Mouse (Mus musculus): ENCODE measurements at regions not wholly inside any gene's neighbourhood (a gene's known extent, or its start where the extent isn't known, plus 50 kb on each side); places are given as distances from the start of the nearest gene placed in this dataset.
"Not testable (repeated sequence)": the region's sequence is repeated elsewhere in the genome, so short reads cannot be mapped to it uniquely, and the experiment has no call there.

DNA sequence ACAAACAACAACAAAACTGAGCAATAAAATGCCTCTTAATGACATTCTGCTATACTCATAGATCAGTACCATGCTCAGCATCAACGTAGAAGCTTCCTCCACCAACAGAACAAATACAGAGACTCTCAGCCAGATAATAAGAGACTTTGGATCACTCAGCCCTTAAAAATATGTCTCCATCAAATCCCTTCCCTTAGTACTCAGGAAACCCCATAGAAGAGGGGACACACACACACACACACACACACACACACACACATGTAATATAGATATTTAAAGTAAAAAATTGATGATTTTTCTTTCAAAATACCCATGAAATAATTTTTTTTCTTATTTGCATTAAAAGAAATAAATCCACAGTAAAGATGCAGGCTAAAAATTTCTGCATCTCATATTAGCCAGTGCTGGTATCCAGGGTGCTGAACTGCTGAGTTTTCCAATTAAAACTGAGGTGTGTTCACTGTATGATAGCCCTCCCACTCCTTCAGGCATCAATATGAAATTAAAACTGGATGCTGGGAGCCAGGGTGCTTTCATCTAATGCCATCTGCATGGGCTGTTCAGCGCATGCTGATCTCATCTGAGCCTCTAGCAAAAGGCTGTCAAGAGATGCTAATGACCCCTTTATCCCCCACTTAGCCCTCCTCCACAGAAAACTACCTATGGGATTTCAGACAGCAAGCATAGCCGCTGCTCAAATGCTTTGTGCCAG, 321.0 kb downstream of the Tm4sf1 start:
- DNase-seq (ENCODE audit: low spot score), result no peak

DNA sequence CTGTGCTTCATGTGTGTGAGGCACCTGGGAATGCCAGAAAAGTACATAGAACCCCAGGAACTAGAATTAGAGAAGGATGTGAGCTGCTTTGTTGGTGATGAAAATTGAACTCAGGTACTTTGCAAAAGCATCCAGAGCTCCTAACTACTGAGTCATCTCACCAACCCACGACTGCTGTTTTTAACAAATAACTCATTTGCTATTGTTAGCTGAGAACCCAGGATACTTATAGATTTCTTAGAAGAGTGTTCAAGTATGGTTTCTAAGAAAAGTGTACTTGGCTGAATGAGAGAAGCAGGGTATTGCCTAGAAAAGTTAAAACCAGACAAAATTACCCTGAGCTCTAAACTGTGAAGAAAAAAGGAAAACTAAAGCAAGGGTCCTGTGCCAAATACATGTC, 335.8 kb downstream of the Tm4sf1 start:
- DNase-seq (ENCODE audit: low spot score), result no peak

DNA sequence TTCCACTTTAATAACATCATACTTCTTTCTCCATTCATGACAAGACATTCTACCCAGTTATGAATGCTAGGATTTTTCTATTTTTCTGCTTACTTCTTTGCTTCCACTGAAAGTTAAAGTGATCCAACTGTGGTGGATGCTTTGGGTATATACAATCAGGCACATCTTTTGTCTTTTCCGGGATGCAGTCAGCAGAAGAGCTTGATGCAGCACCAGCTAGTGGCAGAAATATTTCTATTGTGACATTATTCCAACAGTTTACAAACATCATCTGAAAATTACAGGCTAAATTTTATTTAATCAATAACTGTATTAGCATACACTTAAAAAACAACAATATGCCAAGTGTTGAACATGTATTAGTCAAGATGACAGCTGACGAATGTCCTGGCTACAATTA, 336.3 kb downstream of the Tm4sf1 start:
- no peak for DNase-seq (ENCODE audit: low spot score)

DNA sequence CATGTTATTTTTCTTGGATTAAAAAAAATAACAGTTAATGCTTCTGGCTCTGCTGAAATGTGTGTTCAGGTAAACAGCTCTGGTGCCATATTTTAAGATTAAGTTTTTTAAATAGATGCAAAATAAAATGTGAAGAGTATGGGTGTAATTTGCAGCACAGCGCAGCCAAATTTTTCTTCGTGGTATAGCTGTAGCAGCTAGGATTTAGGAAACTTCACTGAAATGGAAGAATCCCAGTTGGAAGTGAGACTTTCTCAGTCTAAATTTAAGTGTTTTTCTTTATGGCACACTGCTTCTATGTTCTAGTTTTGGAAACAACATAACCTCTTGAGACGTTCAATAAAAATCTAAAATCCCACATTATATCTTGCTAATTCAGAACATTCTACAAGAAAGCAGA, 337.6 kb downstream of the Tm4sf1 start:
- DNase-seq (ENCODE audit: low spot score), result no peak

DNA sequence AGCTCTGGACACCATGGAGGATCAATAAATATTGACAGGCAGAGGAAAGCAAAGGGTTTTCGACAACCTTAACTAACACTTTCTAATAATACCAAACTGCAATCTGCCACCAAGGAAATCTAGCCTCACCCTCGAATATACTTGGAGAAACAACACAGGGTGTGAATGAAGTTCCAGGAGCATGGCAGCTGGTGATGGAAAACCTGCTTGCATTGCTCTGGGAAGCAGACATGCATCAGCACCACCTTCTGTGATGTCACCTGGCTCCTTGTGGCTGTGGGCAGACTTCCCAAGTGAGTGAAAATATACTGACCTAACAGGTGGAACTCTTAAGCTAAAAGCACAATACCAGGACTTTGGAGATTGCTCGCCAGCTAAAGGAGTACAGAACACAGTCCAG, 338.5 kb downstream of the Tm4sf1 start:
- DNase-seq (ENCODE audit: low spot score), result no peak

DNA sequence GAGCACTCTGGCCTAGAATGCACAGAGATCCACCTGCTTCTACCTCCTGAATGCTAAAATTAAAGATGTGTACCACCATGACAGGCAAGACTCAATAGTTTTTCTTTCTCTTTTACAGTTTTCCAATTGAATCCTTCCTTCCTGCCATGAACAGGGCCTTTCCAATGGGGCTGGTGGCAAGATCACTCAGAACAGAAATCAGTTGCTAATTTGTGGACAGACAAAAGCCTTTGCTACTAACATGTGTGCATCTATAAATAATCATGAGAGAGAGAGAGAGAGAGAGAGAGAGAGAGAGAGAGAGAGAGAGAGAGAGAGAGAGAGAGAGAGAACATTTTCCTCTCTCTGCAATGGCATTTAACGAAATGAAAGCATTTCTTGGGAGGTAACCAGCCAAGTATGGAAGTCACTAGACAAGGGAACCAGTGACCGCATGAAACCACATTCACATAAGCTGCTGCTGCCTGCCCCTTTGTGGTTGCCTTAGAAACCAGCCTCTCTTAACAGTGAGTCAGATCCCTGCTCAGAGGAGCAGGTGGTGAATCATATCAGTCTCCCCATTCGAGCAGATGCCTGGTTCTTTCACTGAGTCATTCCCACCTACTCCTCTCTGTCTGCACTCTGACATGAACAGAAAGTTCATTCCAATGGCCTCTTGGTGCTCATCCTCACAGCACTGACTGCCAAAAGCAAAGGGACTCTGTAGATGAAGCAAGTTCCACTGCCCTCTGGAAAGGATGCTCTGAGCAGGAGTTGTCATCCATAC, 339.4 kb downstream of the Tm4sf1 start:
- DNase-seq (ENCODE audit: low spot score), result no peak

DNA sequence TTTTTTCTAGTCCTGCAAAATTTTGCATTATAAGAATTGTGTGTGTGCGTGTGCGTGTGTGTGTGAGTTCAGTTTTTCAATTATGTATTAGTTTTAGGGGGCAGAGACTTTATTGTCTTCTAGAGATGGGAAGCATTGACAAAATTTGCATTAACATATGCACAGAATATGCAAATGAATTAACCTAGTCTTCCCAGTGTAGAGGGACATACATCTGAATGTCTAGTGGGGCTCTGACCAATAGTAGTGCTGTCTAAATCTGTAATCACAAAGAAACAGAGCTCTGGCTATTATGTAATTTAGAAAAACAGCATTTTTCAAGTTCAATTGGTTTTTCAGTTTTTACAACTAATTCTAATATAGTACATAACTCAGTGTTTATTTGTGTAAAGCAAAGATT, 344.8 kb downstream of the Tm4sf1 start:
- no peak for DNase-seq (ENCODE audit: low spot score)

DNA sequence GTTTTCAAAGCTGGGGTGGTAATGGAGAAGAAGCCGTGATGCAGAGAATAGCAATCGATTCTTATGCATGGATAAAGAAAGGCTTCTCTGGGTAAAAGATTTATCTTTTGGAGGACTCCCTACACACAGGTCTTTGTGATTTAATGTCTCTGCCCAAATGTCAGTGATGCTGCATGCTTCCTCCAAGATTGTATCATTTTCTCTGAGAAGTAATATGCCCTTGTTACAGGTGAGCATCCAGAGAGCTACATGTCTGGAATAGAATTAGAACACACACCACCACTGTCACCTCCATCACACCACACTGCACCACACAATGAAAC, 346.0 kb downstream of the Tm4sf1 start:
- DNase-seq (ENCODE audit: low spot score), result no peak

DNA sequence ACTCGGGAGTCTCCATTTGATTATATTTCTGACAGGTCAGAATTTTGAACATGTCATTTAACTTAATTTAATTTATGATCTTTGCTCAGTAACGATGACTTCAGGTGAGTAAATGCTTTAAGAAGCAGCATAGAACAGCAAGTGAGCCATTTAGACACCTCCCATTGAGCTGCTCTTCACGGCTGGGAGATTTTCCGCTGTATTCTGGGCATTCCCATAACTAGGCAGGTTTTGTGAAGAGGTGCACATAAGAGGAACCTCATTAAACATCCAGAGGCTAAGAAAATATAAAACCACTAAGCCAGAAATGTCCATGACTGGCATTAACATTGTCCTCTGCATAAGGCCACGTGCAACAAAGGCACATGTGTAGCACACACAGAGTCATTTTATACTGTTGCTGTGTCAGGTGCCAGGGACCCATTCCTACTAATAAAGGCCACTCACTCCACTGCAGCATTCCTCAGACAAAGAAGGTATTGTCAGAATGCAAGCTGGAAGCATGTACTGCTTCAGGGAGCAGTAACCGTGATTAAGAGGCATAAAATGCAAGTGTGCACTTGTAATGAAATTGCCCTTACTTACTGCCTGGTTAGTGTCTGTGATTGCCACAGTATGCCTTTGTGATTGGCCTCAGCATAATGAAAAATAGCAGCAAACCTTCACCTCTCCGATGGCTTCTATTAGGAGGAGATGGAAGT, 346.5 kb downstream of the Tm4sf1 start:
- no peak for DNase-seq (ENCODE audit: low spot score)

DNA sequence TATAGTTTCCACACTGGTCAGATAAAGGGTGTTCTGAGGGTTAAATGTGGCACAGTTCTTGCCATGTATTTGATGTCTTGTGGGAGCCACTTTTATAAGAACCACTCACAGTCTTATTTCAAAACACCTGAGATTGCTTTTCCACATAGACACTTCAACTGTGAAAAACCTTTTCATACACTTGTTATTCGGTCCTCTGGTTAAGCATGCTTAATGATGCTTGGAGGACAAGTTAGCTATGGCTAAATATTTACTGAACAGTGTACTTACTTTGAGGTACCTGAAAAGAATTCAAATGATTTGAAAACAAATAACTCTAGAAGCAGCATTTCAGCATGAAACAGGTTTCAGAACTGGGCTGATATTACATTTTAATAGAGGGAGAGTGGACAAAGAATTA, 359.2 kb downstream of the Tm4sf1 start:
- not testable (repeated sequence) for DNase-seq (ENCODE audit: low spot score)

DNA sequence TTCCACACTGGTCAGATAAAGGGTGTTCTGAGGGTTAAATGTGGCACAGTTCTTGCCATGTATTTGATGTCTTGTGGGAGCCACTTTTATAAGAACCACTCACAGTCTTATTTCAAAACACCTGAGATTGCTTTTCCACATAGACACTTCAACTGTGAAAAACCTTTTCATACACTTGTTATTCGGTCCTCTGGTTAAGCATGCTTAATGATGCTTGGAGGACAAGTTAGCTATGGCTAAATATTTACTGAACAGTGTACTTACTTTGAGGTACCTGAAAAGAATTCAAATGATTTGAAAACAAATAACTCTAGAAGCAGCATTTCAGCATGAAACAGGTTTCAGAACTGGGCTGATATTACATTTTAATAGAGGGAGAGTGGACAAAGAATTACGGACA, 372.8 kb downstream of the Tm4sf1 start:
- not testable (repeated sequence) for DNase-seq (ENCODE audit: low spot score)

DNA sequence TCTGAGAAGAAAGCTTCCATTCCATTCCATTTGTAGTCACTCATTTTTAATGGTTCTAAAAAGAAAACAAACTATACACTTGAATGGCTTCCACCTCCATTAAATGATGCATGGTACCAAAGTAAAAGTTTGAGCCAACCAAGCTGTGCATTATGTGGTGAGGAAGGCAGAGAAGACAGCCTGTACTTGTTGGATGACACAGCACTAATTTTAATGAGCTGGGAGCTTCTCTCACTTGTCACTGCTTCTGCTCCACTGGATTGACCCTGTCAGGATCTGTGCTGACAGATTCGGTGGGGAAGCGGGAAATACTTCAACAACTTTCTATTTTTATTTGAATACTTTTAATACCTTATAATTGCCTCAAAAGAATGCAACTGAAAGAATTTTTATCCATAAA, 403.3 kb downstream of the Tm4sf1 start:
- no peak for DNase-seq (ENCODE audit: low spot score)

DNA sequence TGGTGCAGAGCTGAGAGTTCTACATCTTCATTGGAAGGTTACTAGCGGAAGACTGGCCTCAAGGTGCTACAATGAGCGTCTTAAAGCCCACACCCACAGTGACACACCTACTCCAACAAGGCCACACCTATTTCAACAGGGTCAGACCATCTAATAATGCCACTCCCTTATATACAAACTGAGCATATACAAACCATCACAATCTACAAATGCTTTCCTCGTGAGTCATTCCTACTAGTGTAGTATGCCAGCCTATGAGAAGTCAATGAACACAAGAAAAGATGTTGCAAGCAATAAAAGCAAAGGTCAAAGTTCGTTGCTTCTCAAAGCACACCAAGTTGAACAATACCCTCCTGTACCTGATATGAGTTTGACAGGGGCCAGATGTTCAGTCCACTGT, 424.7 kb downstream of the Tm4sf1 start:
- DNase-seq (ENCODE audit: low spot score), result no peak

DNA sequence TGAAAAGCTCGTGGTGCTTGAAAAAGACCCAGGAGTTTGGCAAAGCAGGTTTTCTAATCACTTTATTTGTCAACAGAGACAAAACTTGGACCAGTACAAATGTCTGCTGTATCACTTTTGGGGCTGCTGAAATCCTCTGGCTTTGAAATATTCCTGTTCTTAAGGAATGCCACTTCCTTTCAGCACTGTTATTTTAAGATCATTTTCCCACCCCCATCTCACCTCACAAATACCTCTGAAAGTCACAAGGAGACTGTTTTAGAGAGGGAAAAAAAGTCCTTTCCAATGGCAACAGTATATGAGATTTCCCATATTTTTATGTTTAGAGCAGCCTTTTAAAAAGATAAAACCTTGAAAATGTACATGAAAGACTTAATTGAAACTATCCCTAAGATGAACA, 438.2 kb downstream of the Tm4sf1 start:
- DNase-seq (ENCODE audit: low spot score), result no peak

DNA sequence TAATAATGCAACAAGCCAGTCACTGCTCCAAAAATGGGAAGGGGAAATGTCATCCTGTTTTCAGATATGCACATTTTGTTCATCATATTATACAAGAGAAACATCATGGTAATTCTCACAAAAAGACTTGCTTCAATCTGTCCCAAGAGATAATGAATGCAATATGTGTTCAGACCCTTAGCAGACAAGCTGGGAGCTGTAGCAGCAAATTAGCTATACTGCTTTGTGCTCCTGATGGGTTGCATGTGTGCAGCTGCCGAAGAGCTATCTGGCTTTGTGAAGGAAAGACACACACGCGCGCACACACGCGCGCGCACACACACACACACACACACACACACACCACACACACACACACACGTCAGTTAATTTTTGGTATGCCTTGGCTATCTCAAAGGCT, 441.9 kb downstream of the Tm4sf1 start:
- DNase-seq (ENCODE audit: low spot score), result no peak

DNA sequence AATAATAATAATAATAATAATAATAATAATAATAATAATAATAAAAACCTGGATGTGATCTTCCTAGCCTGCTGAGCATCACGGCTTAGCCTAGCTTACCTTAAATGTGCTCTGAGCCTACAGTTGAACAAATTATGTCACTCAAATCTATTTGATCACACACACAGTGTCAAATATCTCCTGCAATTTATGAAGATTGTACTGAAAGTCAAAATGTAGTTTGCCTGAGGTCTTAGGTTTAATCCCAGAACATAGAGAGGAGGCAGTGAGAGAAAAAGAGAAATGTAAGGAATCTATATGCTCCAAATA, 456.4 kb downstream of the Tm4sf1 start:
- DNase-seq (ENCODE audit: low spot score), result no peak

DNA sequence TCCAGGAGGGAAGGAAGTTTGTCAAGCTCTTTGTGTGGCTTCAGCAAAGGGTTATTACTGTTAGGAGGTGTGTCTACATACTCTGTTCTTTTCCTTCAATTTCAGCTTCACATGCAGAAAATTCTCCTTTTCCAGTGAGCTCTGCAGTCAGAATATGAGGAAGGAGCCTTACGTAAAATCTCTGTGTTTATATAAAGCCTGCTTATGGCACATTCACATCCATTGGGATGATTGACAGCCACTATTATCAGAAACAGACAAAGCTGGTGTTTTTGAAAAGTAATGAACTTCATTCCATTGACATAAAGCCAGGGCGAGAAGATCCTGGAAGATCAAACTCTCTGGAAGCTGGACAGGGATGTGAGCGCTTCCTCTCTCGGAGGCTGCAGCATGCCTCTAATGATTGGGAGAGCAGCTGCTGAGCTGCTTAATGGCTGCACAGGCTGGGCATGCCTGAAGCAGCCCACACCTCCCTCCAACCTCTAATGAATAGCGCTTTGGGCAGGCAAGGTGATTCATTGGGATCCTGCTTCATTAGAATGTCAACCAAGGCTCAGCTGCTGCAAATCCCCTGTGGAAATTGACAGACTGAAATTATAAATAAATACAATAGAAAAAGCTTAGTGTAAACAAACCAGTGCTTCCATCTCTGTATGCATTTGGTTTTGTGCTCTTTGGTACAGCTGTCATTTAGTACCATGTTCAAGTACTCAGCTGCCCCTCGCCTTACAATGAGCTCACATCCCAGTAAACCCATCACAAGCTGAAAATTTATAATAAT, 456.9 kb downstream of the Tm4sf1 start:
- DNase-seq (ENCODE audit: low spot score), result no peak

DNA sequence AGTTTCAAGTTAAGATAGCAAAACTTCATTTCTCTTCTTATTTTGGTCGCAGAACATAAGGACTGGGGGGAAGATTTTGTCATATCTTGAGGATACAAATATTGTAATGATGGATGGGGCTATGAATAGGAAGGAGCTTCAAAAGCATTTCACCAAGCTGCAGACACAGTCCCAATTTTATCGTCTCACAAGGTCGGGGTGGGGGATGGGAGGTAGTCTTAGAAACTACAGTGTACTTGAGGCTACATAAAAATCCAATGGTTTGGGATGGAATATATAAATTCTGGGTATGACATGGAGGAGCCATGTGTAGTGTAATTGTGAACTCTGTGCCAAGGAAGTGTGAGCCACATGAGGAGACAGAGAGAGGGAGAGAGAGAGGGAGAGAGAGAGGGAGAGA, 464.6 kb downstream of the Tm4sf1 start:
- DNase-seq (ENCODE audit: low spot score), result no peak

DNA sequence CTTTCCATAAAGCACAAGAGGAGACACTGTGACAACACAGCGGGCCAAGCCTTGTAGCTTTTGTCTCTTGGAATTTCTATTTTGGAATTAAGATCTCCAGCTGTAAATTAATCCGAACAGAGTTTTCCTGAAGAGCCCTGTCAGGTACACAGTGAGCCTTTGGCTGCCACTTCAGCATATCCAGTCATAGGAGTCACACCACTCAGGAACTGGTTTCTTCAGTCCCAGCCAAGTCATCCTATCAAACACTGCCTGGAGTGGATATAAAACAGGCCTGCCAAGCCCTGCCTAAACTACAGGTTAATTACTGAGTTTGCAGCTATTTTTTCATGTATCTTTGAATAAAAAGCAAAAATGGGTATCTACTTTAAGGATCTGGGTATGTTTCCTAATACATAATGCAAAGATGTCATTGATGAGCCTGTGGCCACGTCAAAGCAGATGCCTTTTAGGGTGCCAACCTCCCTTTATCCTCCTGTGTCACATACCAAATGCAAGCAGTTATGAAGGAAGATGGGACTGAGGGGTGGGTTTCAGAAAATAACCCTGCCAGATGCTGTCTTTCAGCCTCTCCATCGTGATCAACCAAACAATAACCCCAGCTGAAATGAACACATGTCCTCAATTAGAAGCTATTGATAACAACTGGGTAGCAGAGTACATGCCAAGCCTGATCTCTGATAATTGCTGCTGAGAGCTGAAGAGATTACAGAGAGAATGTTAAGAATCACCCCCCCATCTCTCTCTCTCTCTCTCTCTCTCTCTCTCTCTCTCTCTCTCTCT, 471.3 kb downstream of the Tm4sf1 start:
- DNase-seq (ENCODE audit: low spot score), result no peak

DNA sequence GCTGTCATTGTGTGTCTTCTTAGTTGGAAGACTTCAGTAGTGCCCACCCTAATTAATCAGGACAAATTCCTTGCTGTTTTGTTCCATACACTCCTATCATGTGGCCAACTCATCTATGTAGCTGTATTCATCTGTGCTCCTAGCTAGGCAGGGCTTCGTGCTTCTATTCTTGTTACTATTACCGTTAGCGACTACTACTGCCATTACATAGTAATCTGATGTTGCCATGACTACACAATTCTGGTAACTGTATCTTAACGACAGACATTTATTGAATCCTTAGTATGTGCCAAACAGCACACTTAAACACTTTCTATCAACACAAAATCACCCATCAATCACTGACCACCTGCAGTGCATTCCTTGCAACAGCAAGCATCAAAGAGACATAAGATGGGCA, 477.6 kb downstream of the Tm4sf1 start:
- DNase-seq (ENCODE audit: low spot score), result no peak

DNA sequence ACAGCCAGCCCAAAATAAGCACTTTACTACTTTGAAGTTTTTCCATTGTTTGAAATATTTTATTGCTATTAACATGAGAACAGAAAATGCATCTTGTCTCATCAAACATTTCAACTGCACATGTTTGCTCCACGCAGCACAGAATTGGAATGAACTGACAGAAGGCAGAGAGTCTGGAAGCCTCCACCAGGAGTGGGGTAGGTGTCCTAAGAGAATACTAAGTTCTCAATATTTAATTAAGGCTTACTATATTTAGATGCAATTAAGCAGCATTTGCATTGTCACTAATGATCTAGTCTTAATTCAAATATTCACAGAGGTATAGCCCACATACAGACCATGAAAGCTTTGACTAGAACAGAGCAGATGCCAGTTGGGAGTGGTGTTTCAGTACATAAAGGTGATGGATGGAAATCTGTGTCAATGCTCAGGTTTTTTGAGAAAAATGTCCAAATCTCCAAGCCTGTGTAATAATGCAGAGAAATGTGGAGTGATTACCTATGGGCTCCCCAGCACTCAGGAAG, 491.2 kb downstream of the Tm4sf1 start:
- DNase-seq (ENCODE audit: low spot score), result no peak

DNA sequence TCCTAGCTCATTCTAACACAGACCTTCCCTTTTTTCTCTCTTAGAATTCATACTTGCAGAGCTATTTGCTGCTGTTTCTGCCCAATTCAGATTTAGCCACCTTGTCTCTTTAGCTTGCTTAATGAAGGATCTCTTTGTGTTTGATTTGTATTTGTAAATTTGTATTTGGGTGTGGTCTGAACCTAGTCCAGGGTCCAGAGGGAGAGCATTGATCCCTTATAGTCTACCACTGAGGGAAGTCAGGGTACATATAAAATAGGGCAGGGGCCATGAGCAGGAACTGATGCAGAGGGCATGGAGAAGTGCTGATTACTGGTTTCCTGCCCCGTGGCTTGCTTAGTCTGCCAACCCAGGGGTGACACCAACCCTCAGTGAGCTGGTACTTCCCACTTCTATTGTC, 508.7 kb downstream of the Tm4sf1 start:
- DNase-seq (ENCODE audit: low spot score), result no peak

Data from urinary bladder, postnatal 25 days (tissue).